Mouse (Mus musculus): Measurements from ENCODE around the gene Fyn. TPM values are rescaled to one million over a fixed set of nuclear protein-coding genes. Genes with fewer than 3 reads are reported as not detected.

Fyn gene
- total and polyA plus RNA-seq, 2 experiments: 4.4 to 5.6 TPM

GRCm38 (mm10) chr10:39349781-39350364, 18.8 kb upstream of the Fyn start:
- no peak overlapping the region for H3K4me3 ChIP-seq (ENCODE audit: insufficient read depth, low read depth, low read length)
- H3K79me2 ChIP-seq (ENCODE audit: control insufficient read depth, insufficient read depth, low read length): no peaks in the 10 kb centered on the region
- H3K27me3 ChIP-seq (ENCODE audit: control insufficient read depth, insufficient read depth, low read length): no peaks in the 10 kb centered on the region
- 96% methylated on average over 14 of the region's 14 CpGs for WGBS
- TF ChIP-seq POLR2A (IDR thresholded peaks at IDR 0.05; ENCODE audit: extremely low read depth, insufficient read depth, low read length) (no peak), CTCF (IDR thresholded peaks at IDR 0.05; ENCODE audit: low read depth, low read length) (no peak)
- H3K27ac ChIP-seq (replicated peaks; ENCODE audit: insufficient read depth, low read depth, low read length): no peak overlapping the region
- no peaks in the 10 kb centered on the region for H3K4me1 ChIP-seq (ENCODE audit: control insufficient read depth, insufficient read depth, low read length)
- no peak for DNase-seq (ENCODE audit: extremely low read depth, low read depth, low spot score)
- H3K36me3 ChIP-seq (ENCODE audit: control insufficient read depth, insufficient read depth, low read length): no peaks in the 10 kb centered on the region
- no peak overlapping the region for H3K9ac ChIP-seq (ENCODE audit: low read depth, low read length)

DNA sequence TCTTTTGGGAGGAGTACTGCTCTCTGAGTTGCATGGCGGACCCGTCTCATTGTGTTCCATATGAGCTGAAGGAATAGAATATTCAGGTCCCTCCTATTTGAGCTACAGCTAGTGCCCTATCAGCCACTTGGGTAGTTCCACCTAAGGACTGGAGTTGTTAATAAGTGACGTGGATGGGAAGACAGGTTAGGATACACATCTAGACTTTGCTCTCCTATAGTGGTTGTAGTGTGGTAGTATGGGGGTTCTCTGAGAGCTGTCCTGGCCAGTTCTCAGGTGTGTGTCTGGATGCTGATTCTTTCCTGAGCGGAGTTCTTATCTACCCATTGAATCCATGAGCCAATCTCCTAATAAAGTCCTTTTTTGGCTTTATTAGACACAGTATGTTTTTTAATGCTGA, 4.5 kb upstream of the Fyn start:
- no peak for TF ChIP-seq CTCF (IDR thresholded peaks at IDR 0.05; ENCODE audit: low read depth, low read length)
- no peak for TF ChIP-seq POLR2A (IDR thresholded peaks at IDR 0.05; ENCODE audit: extremely low read depth, insufficient read depth, low read length)
- H3K27me3 ChIP-seq (ENCODE audit: control insufficient read depth, insufficient read depth, low read length): no peaks in the 10 kb centered on the region
- no peak overlapping the region for H3K9ac ChIP-seq (ENCODE audit: low read depth, low read length)
- H3K4me1 ChIP-seq (ENCODE audit: control insufficient read depth, insufficient read depth, low read length): no peaks in the 10 kb centered on the region
- no peak overlapping the region for H3K4me3 ChIP-seq (ENCODE audit: insufficient read depth, low read depth, low read length)
- WGBS: 92% methylated on average over 4 of the region's 4 CpGs
- no peak for DNase-seq (ENCODE audit: extremely low read depth, low read depth, low spot score)
- H3K36me3 ChIP-seq (ENCODE audit: control insufficient read depth, insufficient read depth, low read length): no peaks in the 10 kb centered on the region
- no peaks in the 10 kb centered on the region for H3K79me2 ChIP-seq (ENCODE audit: control insufficient read depth, insufficient read depth, low read length)
- H3K27ac ChIP-seq (replicated peaks; ENCODE audit: insufficient read depth, low read depth, low read length): no peak overlapping the region

- DNase-seq (ENCODE audit: extremely low read depth, low read depth, low spot score): peak; percentile 31
- TF ChIP-seq CTCF (IDR thresholded peaks at IDR 0.05; ENCODE audit: low read depth, low read length) (no peak), POLR2A (IDR thresholded peaks at IDR 0.05; ENCODE audit: extremely low read depth, insufficient read depth, low read length) (peak; percentile 16; the same call in 1 of the 2 replicates)
- Histone ChIP-seq H3K79me2 (ENCODE audit: control insufficient read depth, insufficient read depth, low read length) (no peaks in the 10 kb centered on the region), H3K4me3 (ENCODE audit: insufficient read depth, low read depth, low read length) (peak overlapping the region; percentile 69), H3K36me3 (ENCODE audit: control insufficient read depth, insufficient read depth, low read length) (no peaks in the 10 kb centered on the region), H3K27ac (replicated peaks; ENCODE audit: insufficient read depth, low read depth, low read length) (peak overlapping the region; percentile 68), H3K27me3 (ENCODE audit: control insufficient read depth, insufficient read depth, low read length) (peaks cover 6% of the 10 kb centered on the region), H3K9ac (ENCODE audit: low read depth, low read length) (peak overlapping the region; percentile 73), H3K4me1 (ENCODE audit: control insufficient read depth, insufficient read depth, low read length) (no peaks in the 10 kb centered on the region; the same call in 1 of the 2 replicates)
- WGBS: 1% methylated on average over 44 of the region's 44 CpGs
These were observed 862 bp downstream of the Fyn start for GRCm38 (mm10) chr10:39369502-39369931.

- DNase-seq (ENCODE audit: extremely low read depth, low read depth, low spot score): no peak
- no peaks in the 10 kb centered on the region for H3K36me3 ChIP-seq (ENCODE audit: control insufficient read depth, insufficient read depth, low read length)
These were observed 1.5 kb downstream of the Fyn start for GRCm38 (mm10) chr10:39369977-39370785.

GRCm38 (mm10) chr10:39370786-39371221, 2.1 kb downstream of the Fyn start:
- DNase-seq (ENCODE audit: extremely low read depth, low read depth, low spot score): no peak
- H3K4me1 ChIP-seq (ENCODE audit: control insufficient read depth, insufficient read depth, low read length): no peaks in the 10 kb centered on the region; the same call in 1 of the 2 replicates
- WGBS: 49% methylated on average over 8 of the region's 8 CpGs

More at GRCm38 (mm10) chr10:39369977-39370785, 1.5 kb downstream of the Fyn start:
- H3K27ac ChIP-seq (replicated peaks; ENCODE audit: insufficient read depth, low read depth, low read length): peak overlapping the region; percentile 46
- no peak for TF ChIP-seq CTCF (IDR thresholded peaks at IDR 0.05; ENCODE audit: low read depth, low read length)
- no peak for TF ChIP-seq POLR2A (IDR thresholded peaks at IDR 0.05; ENCODE audit: extremely low read depth, insufficient read depth, low read length)
- WGBS: 4% methylated on average over 61 of the region's 68 CpGs
- H3K9ac ChIP-seq (ENCODE audit: low read depth, low read length): peak overlapping the region; percentile 73
- peak overlapping the region; percentile 69 for H3K4me3 ChIP-seq (ENCODE audit: insufficient read depth, low read depth, low read length)
- H3K4me1 ChIP-seq (ENCODE audit: control insufficient read depth, insufficient read depth, low read length): no peaks in the 10 kb centered on the region; the same call in 1 of the 2 replicates
- peaks cover 6% of the 10 kb centered on the region for H3K27me3 ChIP-seq (ENCODE audit: control insufficient read depth, insufficient read depth, low read length)
- no peaks in the 10 kb centered on the region for H3K79me2 ChIP-seq (ENCODE audit: control insufficient read depth, insufficient read depth, low read length)

More at GRCm38 (mm10) chr10:39370786-39371221, 2.1 kb downstream of the Fyn start:
- Histone ChIP-seq H3K27ac (replicated peaks; ENCODE audit: insufficient read depth, low read depth, low read length) (no peak overlapping the region), H3K27me3 (ENCODE audit: control insufficient read depth, insufficient read depth, low read length) (peaks cover 6% of the 10 kb centered on the region), H3K36me3 (ENCODE audit: control insufficient read depth, insufficient read depth, low read length) (no peaks in the 10 kb centered on the region), H3K79me2 (ENCODE audit: control insufficient read depth, insufficient read depth, low read length) (no peaks in the 10 kb centered on the region), H3K4me3 (ENCODE audit: insufficient read depth, low read depth, low read length) (peak overlapping the region; percentile 69), H3K9ac (ENCODE audit: low read depth, low read length) (no peak overlapping the region)
- TF ChIP-seq POLR2A (IDR thresholded peaks at IDR 0.05; ENCODE audit: extremely low read depth, insufficient read depth, low read length) (no peak), CTCF (IDR thresholded peaks at IDR 0.05; ENCODE audit: low read depth, low read length) (no peak)
